Mouse (Mus musculus): ENCODE data around the gene Ephb2. TPM values are rescaled to one million over a fixed set of nuclear protein-coding genes. Genes with fewer than 3 reads are reported as not detected.

The Ephb2 gene
- polyA plus RNA-seq, 1 experiment from 2014 or later: 4.6 TPM

DNA sequence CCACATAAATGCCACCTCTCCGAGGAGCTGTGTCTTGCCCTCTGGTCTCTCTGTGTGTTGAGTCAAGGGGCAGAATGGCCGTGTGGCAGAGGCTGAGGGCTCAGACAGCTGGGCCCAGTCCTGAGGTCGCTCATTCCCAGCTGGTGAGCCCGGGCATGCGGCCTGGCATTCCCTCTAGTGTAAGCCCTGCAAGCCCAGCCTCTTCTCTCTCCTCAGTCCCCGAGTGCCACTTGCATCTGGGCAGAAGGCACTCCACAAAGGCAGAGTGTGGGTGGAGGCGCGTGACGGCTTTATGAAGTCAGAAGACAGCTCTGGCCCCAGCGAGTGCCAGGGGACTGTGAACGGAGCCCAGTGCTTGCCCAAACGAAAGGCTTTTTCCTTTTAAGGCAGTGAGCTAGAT, 145.8 kb downstream of the Ephb2 start:
- Histone ChIP-seq H3K36me3 (ENCODE audit: insufficient read depth, low read length) (0 out of 2 replicates have a peak, but pooled peaks cover 9% of the 10 kb centered on the region), H3K27ac (no peak overlapping the region), H3K27me3 (ENCODE audit: insufficient read depth, low read length) (no peaks in the 10 kb centered on the region), H3K4me1 (replicated peaks; ENCODE audit: insufficient read depth, low read length) (no peaks in the 10 kb centered on the region), H3K4me3 (replicated peaks; ENCODE audit: low read depth, low read length) (no peak overlapping the region), H3K9me3 (replicated peaks; ENCODE audit: low read length) (no peaks in the 10 kb centered on the region), H3K9ac (ENCODE audit: low read depth, low read length) (no peak overlapping the region), H3K4me2 (ENCODE audit: low read length) (no peak overlapping the region)
- ATAC-seq (replicated peaks; ENCODE audit: low FRiP score, low read depth) (no peak), DNase-seq (ENCODE audit: low spot score) (no peak)
- 65% methylated on average over 12 of the region's 12 CpGs for WGBS
- no peak for TF ChIP-seq CTCF (IDR thresholded peaks at IDR 0.05; ENCODE audit: low read depth)

DNA sequence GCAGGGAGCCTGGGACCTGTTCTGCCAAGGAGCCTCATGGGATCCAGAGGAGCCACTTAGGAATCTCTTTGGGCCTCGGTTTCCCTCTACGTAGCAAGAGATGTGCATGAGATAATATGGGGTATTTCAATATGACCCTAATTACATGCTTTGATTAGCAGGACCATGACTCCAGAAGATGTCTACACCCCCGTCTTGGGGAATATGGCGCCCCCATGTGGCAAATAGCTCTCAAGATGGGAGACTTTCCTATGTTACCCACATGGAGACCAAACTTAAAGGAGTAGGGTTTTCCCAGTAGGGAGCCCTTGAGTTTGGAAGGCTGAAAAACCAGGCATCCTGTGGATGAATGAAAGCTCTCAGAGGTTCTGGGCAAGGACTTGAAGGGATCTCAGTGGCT, 147.7 kb downstream of the Ephb2 start:
- TF ChIP-seq CTCF (IDR thresholded peaks at IDR 0.05; ENCODE audit: low read depth): peak; percentile 28; the same call in 1 of the 2 replicates
- Histone ChIP-seq H3K36me3 (ENCODE audit: insufficient read depth, low read length) (0 out of 2 replicates have a peak, but pooled peaks cover 3% of the 10 kb centered on the region), H3K9ac (ENCODE audit: low read depth, low read length) (no peak overlapping the region), H3K4me3 (replicated peaks; ENCODE audit: low read depth, low read length) (no peak overlapping the region), H3K4me2 (ENCODE audit: low read length) (no peak overlapping the region), H3K27ac (no peak overlapping the region), H3K9me3 (replicated peaks; ENCODE audit: low read length) (no peaks in the 10 kb centered on the region), H3K27me3 (ENCODE audit: insufficient read depth, low read length) (no peaks in the 10 kb centered on the region), H3K4me1 (replicated peaks; ENCODE audit: insufficient read depth, low read length) (no peaks in the 10 kb centered on the region)
- ATAC-seq (replicated peaks; ENCODE audit: low FRiP score, low read depth) (no peak), DNase-seq (ENCODE audit: low spot score) (no peak)
- 63% methylated on average over 4 of the region's 4 CpGs for WGBS

DNA sequence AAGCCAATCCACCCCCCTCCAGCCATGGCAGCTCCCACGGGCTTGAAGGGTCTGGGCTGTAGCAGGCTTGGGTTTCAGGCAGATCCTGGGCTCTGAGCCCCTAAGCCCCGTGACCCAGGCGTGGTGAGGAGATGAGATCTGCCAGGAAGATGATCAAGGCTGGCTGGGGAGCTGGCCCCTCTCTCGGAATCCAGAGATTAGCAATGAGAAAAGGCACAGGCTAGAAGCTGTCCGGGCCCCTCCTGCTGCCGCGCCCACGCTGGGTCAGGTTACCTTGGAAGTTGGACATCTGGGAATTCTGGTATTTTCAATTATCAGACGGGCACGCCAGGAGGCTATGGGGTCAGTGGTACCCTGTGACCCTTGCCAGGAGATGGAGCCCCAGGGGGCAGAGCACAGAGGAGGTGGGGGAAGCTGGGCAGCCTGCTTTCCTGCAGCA, 150.3 kb downstream of the Ephb2 start:
- no peaks in the 10 kb centered on the region for H3K36me3 ChIP-seq (ENCODE audit: insufficient read depth, low read length)
- H3K27ac ChIP-seq: no peak overlapping the region
- H3K27me3 ChIP-seq (ENCODE audit: insufficient read depth, low read length): no peaks in the 10 kb centered on the region
- H3K9ac ChIP-seq (ENCODE audit: low read depth, low read length): no peak overlapping the region
- no peak overlapping the region for H3K4me2 ChIP-seq (ENCODE audit: low read length)
- H3K4me1 ChIP-seq (replicated peaks; ENCODE audit: insufficient read depth, low read length): no peaks in the 10 kb centered on the region
- TF ChIP-seq CTCF (IDR thresholded peaks at IDR 0.05; ENCODE audit: low read depth): no peak
- no peak overlapping the region for H3K4me3 ChIP-seq (replicated peaks; ENCODE audit: low read depth, low read length)
- ATAC-seq (replicated peaks; ENCODE audit: low FRiP score, low read depth) (no peak; the same call in 1 of the 2 replicates), DNase-seq (ENCODE audit: low spot score) (peak; percentile 68)
- 24% methylated on average over 10 of the region's 10 CpGs for WGBS
- H3K9me3 ChIP-seq (replicated peaks; ENCODE audit: low read length): no peaks in the 10 kb centered on the region

DNA sequence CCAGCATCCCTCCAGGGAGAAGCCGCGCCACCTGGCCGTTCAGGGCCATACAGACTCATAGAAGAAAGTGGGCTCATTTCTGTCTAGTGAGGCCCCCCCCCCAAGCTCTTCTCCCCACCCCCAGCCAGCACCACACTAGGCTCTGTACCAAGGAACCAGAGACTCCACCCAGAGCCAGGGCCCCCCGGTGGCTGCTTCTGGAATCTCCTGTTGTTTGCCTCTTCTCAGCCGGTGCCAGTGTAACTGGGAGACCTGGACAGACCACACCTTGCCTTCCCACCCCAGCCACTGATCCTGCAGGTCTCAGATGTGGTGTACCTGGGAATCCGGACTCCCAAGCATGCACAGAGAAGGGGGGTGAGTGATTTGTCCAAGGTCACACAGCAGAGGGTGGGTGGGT, 151.3 kb downstream of the Ephb2 start:
- H3K27ac ChIP-seq: no peak overlapping the region
- H3K4me2 ChIP-seq (ENCODE audit: low read length): no peak overlapping the region
- TF ChIP-seq CTCF (IDR thresholded peaks at IDR 0.05; ENCODE audit: low read depth): peak; percentile 35; the same call in 1 of the 2 replicates
- no peaks in the 10 kb centered on the region for H3K4me1 ChIP-seq (replicated peaks; ENCODE audit: insufficient read depth, low read length)
- no peaks in the 10 kb centered on the region for H3K27me3 ChIP-seq (ENCODE audit: insufficient read depth, low read length)
- ATAC-seq (replicated peaks; ENCODE audit: low FRiP score, low read depth): peak; percentile 23; the same call in 1 of the 2 replicates
- no peaks in the 10 kb centered on the region for H3K9me3 ChIP-seq (replicated peaks; ENCODE audit: low read length)
- H3K9ac ChIP-seq (ENCODE audit: low read depth, low read length): no peak overlapping the region
- WGBS: 84% methylated on average over 5 of the region's 6 CpGs
- H3K36me3 ChIP-seq (ENCODE audit: insufficient read depth, low read length): 0 out of 2 replicates have a peak, but pooled peaks cover 3% of the 10 kb centered on the region
- DNase-seq (ENCODE audit: low spot score): no peak
- H3K4me3 ChIP-seq (replicated peaks; ENCODE audit: low read depth, low read length): no peak overlapping the region

DNA sequence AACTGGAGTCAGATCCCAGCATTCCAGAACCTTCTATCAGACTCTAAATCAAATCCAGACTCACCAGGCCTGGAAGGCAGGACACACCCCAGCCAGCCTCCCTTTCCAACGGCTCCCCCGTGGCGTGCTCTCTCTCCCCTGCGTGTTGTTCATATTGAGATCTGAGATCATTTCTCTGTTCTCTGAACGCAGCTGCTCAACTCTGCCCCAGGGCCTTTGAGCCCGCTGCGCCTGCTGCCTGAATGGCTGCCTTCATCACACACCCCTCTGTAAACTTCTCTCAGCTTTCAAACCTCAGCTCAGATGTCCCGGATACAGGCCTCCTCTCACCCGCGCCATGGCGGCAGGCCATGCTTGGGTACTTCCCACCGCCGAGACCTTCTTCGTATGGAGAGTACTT, 155.1 kb downstream of the Ephb2 start:
- H3K4me1 ChIP-seq (replicated peaks; ENCODE audit: insufficient read depth, low read length): no peaks in the 10 kb centered on the region
- H3K4me2 ChIP-seq (ENCODE audit: low read length): no peak overlapping the region
- no peaks in the 10 kb centered on the region for H3K27me3 ChIP-seq (ENCODE audit: insufficient read depth, low read length)
- no peaks in the 10 kb centered on the region for H3K9me3 ChIP-seq (replicated peaks; ENCODE audit: low read length)
- DNase-seq (ENCODE audit: low spot score) (no peak), ATAC-seq (replicated peaks; ENCODE audit: low FRiP score, low read depth) (no peak)
- no peak overlapping the region for H3K4me3 ChIP-seq (replicated peaks; ENCODE audit: low read depth, low read length)
- 69% methylated on average over 14 of the region's 14 CpGs for WGBS
- no peak overlapping the region for H3K27ac ChIP-seq
- H3K9ac ChIP-seq (ENCODE audit: low read depth, low read length): no peak overlapping the region
- TF ChIP-seq CTCF (IDR thresholded peaks at IDR 0.05; ENCODE audit: low read depth): no peak
- 0 out of 2 replicates have a peak, but pooled peaks cover 3% of the 10 kb centered on the region for H3K36me3 ChIP-seq (ENCODE audit: insufficient read depth, low read length)

DNA sequence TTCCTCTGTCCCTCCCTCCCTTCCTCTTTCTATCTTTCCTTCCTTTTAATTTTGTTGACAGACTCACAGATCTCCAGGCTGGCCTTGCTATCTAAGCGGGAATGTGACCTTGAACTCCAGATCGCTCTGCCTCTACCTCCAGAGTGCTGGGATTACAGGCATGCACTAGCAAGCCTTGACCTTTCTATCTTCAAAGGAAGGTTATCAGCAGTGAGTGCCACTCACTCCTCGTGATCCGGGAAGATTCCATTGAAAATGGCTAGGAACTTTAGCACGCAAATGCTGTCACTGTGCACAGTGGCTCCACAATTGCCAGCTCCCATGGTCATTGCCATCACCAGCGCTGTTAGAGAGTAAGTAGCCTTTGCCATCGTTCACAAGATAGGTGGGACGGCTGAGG, 156.6 kb downstream of the Ephb2 start:
- 0 out of 2 replicates have a peak, but pooled peaks cover 3% of the 10 kb centered on the region for H3K36me3 ChIP-seq (ENCODE audit: insufficient read depth, low read length)
- no peak for DNase-seq (ENCODE audit: low spot score)
- H3K9ac ChIP-seq (ENCODE audit: low read depth, low read length): no peak overlapping the region
- ATAC-seq (replicated peaks; ENCODE audit: low FRiP score, low read depth): no peak
- H3K4me3 ChIP-seq (replicated peaks; ENCODE audit: low read depth, low read length): no peak overlapping the region
- no peaks in the 10 kb centered on the region for H3K4me1 ChIP-seq (replicated peaks; ENCODE audit: insufficient read depth, low read length)
- H3K9me3 ChIP-seq (replicated peaks; ENCODE audit: low read length): no peaks in the 10 kb centered on the region
- TF ChIP-seq CTCF (IDR thresholded peaks at IDR 0.05; ENCODE audit: low read depth): no peak
- no peak overlapping the region for H3K27ac ChIP-seq
- H3K4me2 ChIP-seq (ENCODE audit: low read length): no peak overlapping the region
- H3K27me3 ChIP-seq (ENCODE audit: insufficient read depth, low read length): no peaks in the 10 kb centered on the region
- 80% methylated on average over 8 of the region's 8 CpGs for WGBS

DNA sequence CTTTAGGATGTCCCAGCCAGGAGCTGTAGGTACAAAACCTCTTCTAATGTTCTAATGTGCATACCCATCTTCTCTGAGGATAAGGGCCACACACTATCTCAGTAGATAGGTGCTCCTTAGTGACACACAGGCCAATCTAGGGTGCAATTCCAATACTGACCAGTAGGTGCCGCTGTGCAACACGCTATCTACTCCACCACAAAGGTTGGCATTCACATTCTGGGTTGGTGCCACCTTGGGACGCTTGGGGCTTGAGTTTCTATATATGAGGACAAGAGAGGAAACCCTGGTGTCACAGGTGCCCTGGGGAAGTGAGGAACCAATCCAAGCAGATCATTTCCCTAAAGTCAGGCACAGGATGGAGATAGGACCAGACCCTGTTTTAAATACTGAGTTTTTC, 157.3 kb downstream of the Ephb2 start:
- Histone ChIP-seq H3K9me3 (replicated peaks; ENCODE audit: low read length) (no peaks in the 10 kb centered on the region), H3K27me3 (ENCODE audit: insufficient read depth, low read length) (no peaks in the 10 kb centered on the region), H3K4me3 (replicated peaks; ENCODE audit: low read depth, low read length) (no peak overlapping the region), H3K36me3 (ENCODE audit: insufficient read depth, low read length) (0 out of 2 replicates have a peak, but pooled peaks cover 3% of the 10 kb centered on the region), H3K4me2 (ENCODE audit: low read length) (no peak overlapping the region), H3K27ac (no peak overlapping the region), H3K4me1 (replicated peaks; ENCODE audit: insufficient read depth, low read length) (no peaks in the 10 kb centered on the region), H3K9ac (ENCODE audit: low read depth, low read length) (no peak overlapping the region)
- peak; percentile 100 for TF ChIP-seq CTCF (IDR thresholded peaks at IDR 0.05; ENCODE audit: low read depth)
- peak; percentile 81 for DNase-seq (ENCODE audit: low spot score)
- ATAC-seq (replicated peaks; ENCODE audit: low FRiP score, low read depth): no peak
- WGBS: 2% methylated on average over 3 of the region's 3 CpGs

Measured in kidney, postnatal 0 days (tissue).